Mouse (Mus musculus): ENCODE results near the gene Hist1h2af.

DNA sequence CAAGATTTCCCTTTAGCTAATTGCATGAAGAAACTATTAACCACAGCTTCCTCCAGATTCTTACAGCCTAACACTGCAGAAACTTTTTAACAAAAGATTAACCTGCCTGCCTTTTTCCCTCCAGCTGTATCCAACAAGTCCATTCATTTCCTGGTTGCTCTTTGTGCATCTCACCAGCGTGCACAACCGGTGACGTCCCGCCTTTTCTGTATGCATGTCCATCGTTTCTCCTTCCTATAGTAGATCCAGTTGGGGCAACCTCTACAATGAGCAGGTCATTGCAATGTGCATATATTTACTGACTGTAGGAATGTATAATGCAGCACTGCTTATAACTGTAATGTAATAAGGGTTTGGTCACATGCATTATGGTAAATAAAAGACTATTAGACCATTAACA, 9.7 kb upstream of the Hist1h2af start:
- no peak for TF ChIP-seq CTCF (IDR thresholded peaks at IDR 0.05; ENCODE audit: low read depth, low read length)
- TF ChIP-seq EP300 (IDR thresholded peaks at IDR 0.05; ENCODE audit: insufficient read depth, low read depth, low read length): no peak
